Mouse (Mus musculus) kidney, adult 8-10 months (tissue): ENCODE data around the gene Mettl23.
"Not testable (repeated sequence)": the region's sequence is repeated elsewhere in the genome, so short reads cannot be mapped to it uniquely, and the experiment has no call there.

ENCODE experiments used
- DNase-seq, 2 experiments: peaks; one replicate each; pipeline ENCODE4 v3.0.0; 2022

Mettl23 gene

GRCm38 (mm10) chr11:116848086-116848876, 5.2 kb downstream of the Mettl23 start:
- DNase-seq = no peak

GRCm38 (mm10) chr11:116848877-116849178, 5.8 kb downstream of the Mettl23 start:
- not testable (repeated sequence) for DNase-seq

- DNase-seq = no peak
Observed at GRCm38 (mm10) chr11:116849587-116849986, 6.5 kb downstream of the Mettl23 start.

GRCm38 (mm10) chr11:116850085-116850484, 7.0 kb downstream of the Mettl23 start:
- no peak for DNase-seq

- DNase-seq = no peak
Observed at GRCm38 (mm10) chr11:116850833-116851477, 7.9 kb downstream of the Mettl23 start.

GRCm38 (mm10) chr11:116851576-116852290, 8.7 kb downstream of the Mettl23 start:
- peak; percentile 65 to 72 for DNase-seq

- DNase-seq = peak; percentile 73 to 77
Observed at GRCm38 (mm10) chr11:116852291-116852890, 9.3 kb downstream of the Mettl23 start, which contains the start of gene Mfsd11. Gene Mfsd11, plus strand, starts transcription at chr11:116852440.

GRCm38 (mm10) chr11:116852891-116853511, 9.9 kb downstream of the Mettl23 start, which contains the start of gene Srsf2:
Gene Srsf2, minus strand, starts transcription at chr11:116853094.
- peak; percentile 93 to 94 for DNase-seq

GRCm38 (mm10) chr11:116853512-116853928, 10.4 kb downstream of the Mettl23 start:
- peak; percentile 96 to 98 for DNase-seq

- no peak for DNase-seq
Observed at GRCm38 (mm10) chr11:116854279-116854678, 11.2 kb downstream of the Mettl23 start.

GRCm38 (mm10) chr11:116857183-116857850, 14.2 kb downstream of the Mettl23 start:
- no peak for DNase-seq

GRCm38 (mm10) chr11:116864444-116864843, 21.4 kb downstream of the Mettl23 start:
- DNase-seq = no peak

- DNase-seq = peak; percentile 53 to 62
Observed at GRCm38 (mm10) chr11:116865945-116866585, 23.0 kb downstream of the Mettl23 start.

- peak; percentile 62 to 77 for DNase-seq
Observed at GRCm38 (mm10) chr11:116868129-116868528, 25.1 kb downstream of the Mettl23 start.

- no peak for DNase-seq
Observed at GRCm38 (mm10) chr11:116869223-116869622, 26.1 kb downstream of the Mettl23 start.

GRCm38 (mm10) chr11:116869641-116870040, 26.6 kb downstream of the Mettl23 start:
- DNase-seq = no peak

GRCm38 (mm10) chr11:116871538-116871937, 28.5 kb downstream of the Mettl23 start:
- no peak for DNase-seq

- no peak for DNase-seq
Observed at GRCm38 (mm10) chr11:116873987-116874386, 30.9 kb downstream of the Mettl23 start.

- no peak for DNase-seq
Observed at GRCm38 (mm10) chr11:116878454-116878853, 35.4 kb downstream of the Mettl23 start.

- no peak for DNase-seq
Observed at GRCm38 (mm10) chr11:116880839-116881238, 37.8 kb downstream of the Mettl23 start.

- DNase-seq = no peak
Observed at GRCm38 (mm10) chr11:116881440-116881839, 38.4 kb downstream of the Mettl23 start.
